Mouse (Mus musculus) urinary bladder, adult 2 months (tissue): Measurements from ENCODE around the gene Tmem176a. TPM values are rescaled to one million over a fixed set of nuclear protein-coding genes. Genes with fewer than 3 reads are reported as not detected.
"Not testable (repeated sequence)": the region's sequence is repeated elsewhere in the genome, so short reads cannot be mapped to it uniquely, and the experiment has no call there.

ENCODE experiments used
- DNase-seq: peaks from one replicate; pipeline ENCODE4 v3.0.0; 2022; ENCODE audit warnings: low spot score
- polyA plus RNA-seq: library from polyadenylated mRNA; depleted of rRNA; stranded (reverse); fragments of >200 nt; gene quantifications from 2 replicates; pipeline ENCODE4 v1.2.3, GENCODE M21; 2012

Tmem176a gene
- polyA plus RNA-seq, 1 experiment, result 133 TPM

GRCm38 (mm10) chr6:48842111-48842842 is 1.6 kb downstream of the Tmem176a start:
- no peak for DNase-seq

GRCm38 (mm10) chr6:48845086-48845485 is 4.4 kb downstream of the Tmem176a start:
- no peak for DNase-seq

- DNase-seq, result no peak
These were observed 11.2 kb downstream of the Tmem176a start for GRCm38 (mm10) chr6:48851820-48852491.

- DNase-seq, result no peak
These were observed 13.4 kb downstream of the Tmem176a start for GRCm38 (mm10) chr6:48854155-48854554.

GRCm38 (mm10) chr6:48857613-48858302 is 17.0 kb downstream of the Tmem176a start:
- DNase-seq, result no peak

GRCm38 (mm10) chr6:48860130-48860815 is 19.6 kb downstream of the Tmem176a start:
- no peak for DNase-seq

- no peak for DNase-seq
These were observed 20.1 kb downstream of the Tmem176a start for GRCm38 (mm10) chr6:48860851-48861250.

- DNase-seq, result no peak
These were observed 21.0 kb downstream of the Tmem176a start for GRCm38 (mm10) chr6:48861616-48862280.

GRCm38 (mm10) chr6:48862816-48863215 is 22.1 kb downstream of the Tmem176a start:
- no peak for DNase-seq

GRCm38 (mm10) chr6:48863488-48863887 is 22.8 kb downstream of the Tmem176a start:
- no peak for DNase-seq

GRCm38 (mm10) chr6:48864181-48864580 is 23.5 kb downstream of the Tmem176a start:
- DNase-seq, result no peak

- no peak for DNase-seq
These were observed 24.0 kb downstream of the Tmem176a start for GRCm38 (mm10) chr6:48864723-48865122.

GRCm38 (mm10) chr6:48865152-48865745 is 24.5 kb downstream of the Tmem176a start:
- DNase-seq, result no peak

GRCm38 (mm10) chr6:48866355-48866950 is 25.7 kb downstream of the Tmem176a start:
- not testable (repeated sequence) for DNase-seq

GRCm38 (mm10) chr6:48867158-48867557 is 26.4 kb downstream of the Tmem176a start:
- DNase-seq, result no peak

- DNase-seq, result no peak
These were observed 29.1 kb downstream of the Tmem176a start for GRCm38 (mm10) chr6:48869774-48870173.

- DNase-seq, result no peak
These were observed 31.9 kb downstream of the Tmem176a start, which contains the start of gene Aoc1 for GRCm38 (mm10) chr6:48872596-48872995. Gene Aoc1, plus strand, starts transcription at chr6:48872896.

GRCm38 (mm10) chr6:48874576-48874975 is 33.9 kb downstream of the Tmem176a start:
- DNase-seq, result no peak

GRCm38 (mm10) chr6:48875515-48875914 is 34.8 kb downstream of the Tmem176a start:
- no peak for DNase-seq

- no peak for DNase-seq
These were observed 35.9 kb downstream of the Tmem176a start for GRCm38 (mm10) chr6:48876510-48877135.
